Mouse (Mus musculus) ZHBTc4 (cell line): Measurements from ENCODE around the gene 1700010I14Rik.
A peak's percentile ranks its signal among the peaks of the same experiment; 100 is the strongest.

Experiments
- DNase-seq: peaks from one replicate; pipeline ENCODE4 v3.0.0-alpha.2; 2011; ENCODE audit warnings: low read depth, low spot score

Gene 1700010I14Rik

DNA sequence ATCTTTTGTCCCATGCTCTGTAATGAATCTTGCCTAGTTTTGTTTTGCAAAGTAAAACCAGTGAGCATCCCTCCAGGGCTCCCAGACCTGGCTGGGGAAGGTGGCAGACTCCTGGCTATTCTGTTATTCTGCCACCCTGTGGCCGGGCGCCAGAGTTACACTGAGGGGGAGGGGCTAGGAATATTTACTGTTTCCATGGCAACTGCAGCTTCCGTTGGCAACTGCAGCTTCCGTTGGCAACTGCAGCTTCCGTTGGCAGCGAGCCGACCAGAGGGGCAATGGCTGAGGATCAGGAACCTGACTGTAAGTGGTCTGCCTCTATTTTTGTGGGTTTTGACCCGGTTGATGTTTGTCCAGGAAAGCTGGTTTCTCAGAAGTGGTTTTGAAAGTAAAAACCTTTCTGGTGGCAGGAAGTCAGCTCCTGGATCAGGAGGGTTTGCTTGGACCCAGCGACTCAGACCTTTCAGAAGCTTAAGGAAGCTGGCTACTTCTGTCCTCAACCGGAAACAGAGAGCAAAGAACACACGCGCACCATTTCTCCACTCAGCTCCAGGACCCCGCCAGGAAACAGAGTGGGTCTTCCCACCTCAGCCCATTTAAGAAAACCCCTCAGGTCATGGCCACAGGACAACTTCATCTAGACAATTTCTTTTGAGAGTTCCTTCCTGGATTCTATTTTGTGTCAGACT, at the start of gene 1700010I14Rik:
Gene 1700010I14Rik (plus strand): TSS at position 215 of the 689 bp plus-strand sequence.
- peak; percentile 93 for DNase-seq

- no peak for DNase-seq
Observed at GRCm38 (mm10) chr17:8951588-8951987, 36.5 kb upstream of the 1700010I14Rik start.

GRCm38 (mm10) chr17:8952951-8953350, 35.2 kb upstream of the 1700010I14Rik start:
- no peak for DNase-seq

DNA sequence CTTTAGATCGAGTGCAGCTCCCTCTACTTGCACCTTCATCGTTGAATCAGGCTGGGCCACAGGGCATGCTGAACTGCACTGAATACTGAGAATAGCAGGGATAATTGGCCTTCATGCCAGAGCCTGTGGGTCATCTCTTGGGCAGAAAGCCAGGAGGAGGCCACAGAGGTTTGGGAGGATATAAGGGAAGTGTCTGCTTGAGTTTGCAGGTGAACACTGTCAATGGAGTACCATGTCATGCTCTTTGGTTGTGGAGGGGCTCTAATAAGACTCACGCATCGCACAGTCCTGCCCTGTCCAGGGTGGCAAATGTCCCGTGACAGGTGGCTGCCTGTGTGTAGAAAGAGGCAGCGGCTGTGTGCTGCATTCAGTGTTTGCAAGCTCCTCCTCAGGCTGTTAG, 30.0 kb upstream of the 1700010I14Rik start:
- DNase-seq: no peak

GRCm38 (mm10) chr17:8960386-8960785, 27.7 kb upstream of the 1700010I14Rik start:
- no peak for DNase-seq

DNA sequence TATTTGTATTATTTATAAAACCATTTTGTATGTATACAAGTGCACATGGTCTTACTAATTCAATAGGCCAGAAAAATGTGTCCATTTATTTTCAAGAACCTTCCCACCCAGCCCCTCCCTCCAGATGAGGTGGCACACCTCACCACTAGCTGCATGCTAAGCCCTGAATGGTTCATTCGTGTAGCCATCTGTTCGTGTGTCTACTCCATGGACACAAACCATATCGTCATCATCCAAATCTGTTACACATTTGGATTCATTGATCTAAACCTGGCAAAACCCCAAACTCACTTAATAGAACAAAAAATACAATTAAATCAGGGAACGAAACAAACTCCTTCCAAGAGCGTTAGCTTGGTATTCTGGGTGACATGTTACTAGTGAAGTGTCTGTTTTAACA, 27.0 kb upstream of the 1700010I14Rik start:
- no peak for DNase-seq

- peak; percentile 17 for DNase-seq
Observed at GRCm38 (mm10) chr17:8961644-8962043, 26.5 kb upstream of the 1700010I14Rik start.

DNA sequence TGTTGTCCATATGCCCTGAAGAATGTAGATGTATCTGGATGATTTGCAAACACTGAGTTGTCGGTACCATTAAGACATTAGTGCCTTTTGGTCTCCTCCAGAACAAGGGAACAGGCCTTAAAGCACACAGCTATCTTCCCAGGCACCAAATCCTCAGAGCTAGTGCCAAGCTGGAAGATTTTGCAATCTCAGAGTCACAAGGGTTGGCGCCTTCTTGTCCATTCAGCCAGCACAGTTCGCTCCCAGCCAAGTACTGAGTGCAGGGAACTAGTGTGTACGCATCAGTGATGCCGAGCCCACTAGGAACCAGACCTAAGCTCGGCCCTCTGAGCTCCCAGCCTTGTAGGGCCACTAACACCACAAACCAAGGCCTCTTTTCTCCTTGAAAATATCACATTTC, 23.0 kb upstream of the 1700010I14Rik start:
- no peak for DNase-seq

DNA sequence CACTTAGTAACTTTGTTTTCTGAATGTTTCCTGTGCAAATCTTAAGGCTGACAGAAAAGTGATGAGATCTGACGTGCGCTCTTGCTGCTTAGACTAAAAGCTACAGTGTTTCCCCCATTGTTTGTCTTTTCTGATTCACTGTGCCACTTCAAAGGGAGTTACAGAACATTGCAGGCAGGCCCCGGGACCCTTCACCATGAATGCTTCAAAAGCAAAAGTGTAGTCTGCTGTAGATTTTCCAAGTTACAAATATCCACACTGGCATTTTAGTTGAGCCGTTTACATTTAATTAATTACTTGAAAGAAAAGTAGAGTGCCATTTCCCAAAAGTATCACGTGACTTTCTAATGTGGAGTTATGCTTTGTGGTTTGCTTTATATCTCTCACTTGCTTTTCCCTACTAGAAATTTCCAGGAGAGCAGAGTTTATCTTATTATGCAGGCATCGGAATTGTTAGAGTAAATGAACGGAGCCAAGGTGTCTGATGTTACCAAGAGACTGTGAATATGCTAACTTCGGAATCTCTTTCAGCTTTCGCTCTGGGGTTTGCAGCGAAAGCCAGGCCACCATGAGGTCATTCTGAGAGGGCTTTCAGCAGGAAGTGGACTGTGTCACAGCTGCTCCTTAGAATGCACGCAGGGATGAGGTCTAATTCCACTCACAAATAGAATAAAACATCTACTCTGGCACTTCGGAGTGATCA, 15.8 kb upstream of the 1700010I14Rik start:
- DNase-seq: no peak

- no peak for DNase-seq
Observed at GRCm38 (mm10) chr17:8973331-8973730, 14.8 kb upstream of the 1700010I14Rik start.

DNA sequence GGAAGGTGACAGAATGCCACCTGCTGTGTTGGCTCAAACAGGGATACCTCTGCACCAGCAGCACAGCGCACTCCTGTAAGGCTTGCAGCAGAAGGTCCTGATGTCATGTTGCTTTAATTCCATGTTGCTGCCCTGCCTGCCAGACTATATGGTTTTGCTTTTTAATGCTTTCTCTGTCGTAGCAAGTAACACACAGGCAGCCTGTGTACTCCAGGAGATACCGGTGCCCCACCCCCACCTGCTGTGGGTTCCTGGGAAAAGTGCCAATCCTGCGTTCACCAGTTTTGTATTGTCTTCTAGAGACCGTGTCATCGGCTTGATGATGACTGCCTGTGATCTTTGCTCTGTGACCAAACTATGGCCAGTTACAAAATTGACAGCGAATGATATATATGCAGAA, 13.7 kb upstream of the 1700010I14Rik start:
- DNase-seq: no peak

DNA sequence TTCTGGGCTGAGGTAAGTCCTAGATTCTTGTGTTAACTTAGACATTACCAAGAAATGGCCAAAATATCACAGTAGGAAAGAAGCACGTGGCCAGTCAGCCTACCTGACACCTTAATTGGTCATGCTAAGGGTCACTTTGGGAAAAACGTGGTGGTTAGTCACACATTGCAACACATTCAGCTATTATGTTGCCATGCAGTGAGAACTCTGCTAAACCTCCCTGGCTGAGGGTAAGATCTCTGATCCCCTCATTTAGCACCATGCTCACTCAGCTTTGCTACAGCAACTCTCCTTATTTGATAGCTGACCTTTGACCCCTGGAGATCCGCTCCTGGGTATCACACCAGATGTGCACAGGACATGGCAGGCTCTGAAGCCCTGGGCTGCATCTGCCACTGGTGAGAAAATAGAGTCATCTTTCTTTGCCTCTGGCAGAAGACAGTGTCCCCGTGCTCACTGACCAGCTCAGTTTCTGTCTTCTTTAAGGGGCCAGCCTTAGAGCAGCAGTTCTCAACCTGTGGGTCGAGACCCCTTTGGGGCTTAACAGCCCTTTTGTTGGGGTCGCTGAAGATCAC, 13.2 kb upstream of the 1700010I14Rik start:
- DNase-seq: no peak

- DNase-seq: no peak
Observed at GRCm38 (mm10) chr17:8976745-8977144, 11.4 kb upstream of the 1700010I14Rik start.

GRCm38 (mm10) chr17:8977271-8977670, 10.9 kb upstream of the 1700010I14Rik start:
- DNase-seq: no peak

DNA sequence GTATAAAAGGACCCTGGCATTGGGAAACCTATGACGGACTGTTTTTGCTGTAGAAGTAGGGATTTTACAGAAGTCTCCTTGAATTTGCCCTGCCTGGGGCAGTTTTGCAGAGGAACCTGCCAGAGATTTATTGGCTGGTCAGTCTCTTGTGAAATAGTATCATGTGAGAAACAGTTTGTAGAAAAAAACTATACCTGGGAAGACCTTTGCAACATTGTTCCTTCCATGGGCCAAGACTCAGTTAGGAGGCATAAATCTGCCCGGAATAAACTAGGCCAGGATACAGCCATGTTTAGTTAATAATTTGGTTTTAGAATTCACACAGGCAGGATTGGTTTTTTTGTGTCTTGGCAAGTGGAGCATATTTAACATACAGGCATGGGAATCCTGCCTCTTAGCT, 4.6 kb upstream of the 1700010I14Rik start:
- no peak for DNase-seq

- peak; percentile 74 for DNase-seq
Observed at GRCm38 (mm10) chr17:8985714-8986113, 2.4 kb upstream of the 1700010I14Rik start.

DNA sequence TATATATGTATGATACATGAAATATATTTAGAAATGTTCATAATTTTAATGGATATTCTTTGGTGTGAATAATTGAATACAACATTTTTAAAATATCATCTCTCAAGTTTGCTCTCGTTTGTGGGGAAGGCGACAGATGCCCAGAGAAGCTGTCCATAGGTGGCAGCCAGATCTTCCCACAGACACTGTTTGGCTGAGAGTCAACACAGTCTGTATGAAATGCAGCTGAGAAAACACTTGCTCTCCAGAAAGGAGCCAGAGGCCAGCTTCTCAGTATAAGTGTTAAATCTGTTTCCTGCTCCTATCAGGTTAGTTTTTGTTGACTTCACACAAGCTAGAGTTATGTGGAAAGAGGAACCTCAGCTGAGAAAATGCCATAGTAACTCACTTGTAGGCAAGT, 1.6 kb upstream of the 1700010I14Rik start:
- no peak for DNase-seq

GRCm38 (mm10) chr17:8987369-8987768, 764 bp upstream of the 1700010I14Rik start:
- no peak for DNase-seq

GRCm38 (mm10) chr17:8991160-8991559, 3.0 kb downstream of the 1700010I14Rik start:
- peak; percentile 72 for DNase-seq

DNA sequence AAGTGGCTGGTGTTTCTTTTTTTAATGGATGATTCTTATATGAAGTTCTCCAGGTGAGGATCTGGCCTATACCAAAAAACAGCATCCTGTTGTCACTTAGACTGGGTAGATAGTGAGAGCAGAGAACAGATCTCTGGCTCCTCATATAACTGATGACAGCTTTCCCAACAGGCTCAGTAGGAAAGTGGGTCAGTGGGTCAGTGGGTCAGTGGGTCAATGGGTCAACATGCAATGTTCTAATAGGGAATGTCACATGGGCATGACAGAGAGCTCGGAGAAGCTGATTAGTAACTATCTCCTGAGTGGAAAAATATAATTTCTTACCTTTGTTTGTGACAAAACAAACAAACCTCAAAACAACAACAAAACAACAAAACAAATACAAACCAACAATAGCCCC, 7.2 kb downstream of the 1700010I14Rik start:
- no peak for DNase-seq

DNA sequence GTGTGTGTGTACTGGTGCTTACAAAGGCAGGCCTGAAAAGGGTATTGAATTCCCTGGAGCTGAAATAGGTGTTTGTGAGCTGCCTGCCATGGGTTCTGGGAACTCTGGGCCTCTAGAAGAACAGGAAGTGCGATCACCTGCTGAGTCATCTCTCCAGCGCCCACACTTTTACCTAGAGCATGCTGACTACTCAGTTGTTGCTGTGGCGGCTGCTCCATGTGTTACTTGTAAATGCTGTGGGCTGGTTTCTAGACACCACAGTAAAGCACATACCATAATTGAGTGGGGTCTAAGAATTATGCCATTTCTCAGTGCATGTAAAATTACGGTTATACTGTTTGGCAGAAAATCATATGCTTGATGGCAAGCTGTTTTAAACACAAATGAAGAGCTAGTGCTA, 14.3 kb downstream of the 1700010I14Rik start:
- no peak for DNase-seq

DNA sequence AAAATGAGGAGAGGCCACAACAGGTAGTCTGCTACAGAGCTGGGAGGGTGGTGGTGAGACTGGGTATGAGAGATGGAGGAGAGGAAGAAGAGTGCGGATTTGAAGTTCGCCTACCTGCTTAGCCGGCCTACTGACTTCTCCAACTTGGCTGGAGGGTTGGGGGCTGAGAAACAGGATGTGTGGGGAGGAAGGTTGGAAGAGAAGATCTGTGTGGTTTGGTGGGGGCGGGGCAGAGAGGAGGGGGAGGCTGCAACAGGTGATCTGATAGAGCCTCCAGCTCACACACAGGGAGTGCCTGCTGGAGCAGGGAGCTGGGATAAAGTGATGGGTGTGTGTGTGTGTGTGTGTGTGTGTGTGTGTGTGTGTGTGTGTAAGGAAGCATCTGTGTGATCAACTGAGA, 16.4 kb downstream of the 1700010I14Rik start:
- DNase-seq: no peak
